Mouse (Mus musculus) erythroblast, embryonic 14.5 days (primary cell): ENCODE data around the gene Nckipsd.

Source experiments
- GATA1 ChIP-seq: IDR thresholded peaks from 2 replicates; pipeline ENCODE4 v1.6.1; 2012; ENCODE audit warnings: low read length, inconsistent platforms, mixed read lengths
- TAL1 ChIP-seq: IDR thresholded peaks from 3 replicates; pipeline ENCODE4 v1.6.1; 2012; ENCODE audit warnings: low read length, inconsistent platforms, mixed read lengths

DNA sequence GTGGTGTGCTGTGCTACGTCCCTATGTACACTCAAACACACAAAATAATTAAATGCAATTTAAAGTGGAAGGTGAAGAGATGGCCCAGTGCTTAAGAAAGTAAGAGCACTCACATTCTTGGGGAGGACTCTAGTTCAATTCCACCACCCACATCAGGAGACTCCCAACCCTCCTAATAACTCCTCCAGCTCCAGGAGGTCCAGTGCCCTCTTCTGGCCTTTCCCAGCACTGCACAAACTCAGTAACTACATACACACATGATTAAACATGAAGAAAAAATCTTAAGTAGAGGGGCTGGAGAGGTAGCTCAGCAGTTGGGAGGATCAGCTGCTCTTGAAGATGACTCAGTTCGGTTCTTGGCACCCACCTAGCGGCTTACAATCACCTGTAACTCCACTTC is 11.3 kb downstream of the Nckipsd start:
- no peak for TF ChIP-seq GATA1
- no peak for TF ChIP-seq TAL1
